In the genomic region with DNA sequence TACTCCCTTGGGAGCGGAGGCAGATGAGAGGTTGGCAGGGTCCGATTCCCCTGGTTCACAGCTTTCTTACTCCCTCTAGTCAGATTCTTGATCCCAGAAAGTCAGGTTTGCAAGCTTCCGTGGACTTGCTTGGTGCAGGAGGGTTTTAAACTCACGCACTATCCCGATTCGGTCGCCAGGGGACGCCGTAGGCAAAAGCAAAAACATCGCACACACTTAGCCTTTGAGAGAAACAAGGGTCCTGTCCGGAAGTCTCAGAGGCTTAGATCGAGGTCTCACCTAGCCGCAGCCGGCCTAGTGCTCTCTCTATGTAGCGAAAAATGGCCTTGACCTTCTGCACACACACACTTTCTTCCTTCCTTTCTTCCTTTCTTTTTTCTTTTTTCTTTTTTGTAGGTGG, we compare ENCODE assay signal across 8 mouse cellular contexts. TPM values are rescaled to one million over a fixed set of nuclear protein-coding genes. Genes with fewer than 3 reads are reported as not detected.
DNase-seq lines count a peak whose midpoint lies in the region; ATAC-seq and TF ChIP-seq lines count a peak whose summit lies in the region.

No protein-coding gene starts in this region.

- no peak for TF ChIP-seq POLR2A in CH12.LX (IDR thresholded peaks at IDR 0.05; ENCODE audit: low read depth, low read length)
- TF ChIP-seq POLR2A in bone marrow, adult 2 months (IDR thresholded peaks at IDR 0.05; ENCODE audit: borderline replicate concordance, control insufficient read depth, low read depth, low read length): no peak

- H3K27ac ChIP-seq in kidney, embryonic 16.5 days (ENCODE audit: low read length): no peak overlapping the region
- no peak overlapping the region for H3K27ac ChIP-seq in CH12.LX (ENCODE audit: insufficient read depth, low read depth)
- no peak overlapping the region for H3K27ac ChIP-seq in bone marrow, adult 2 months (ENCODE audit: control insufficient read depth, insufficient read depth, low read depth, low read length, poor library complexity)
- no peak overlapping the region for H3K27ac ChIP-seq in forebrain, embryonic 16.5 days (ENCODE audit: low read length)

- H3K4me1 ChIP-seq in kidney, embryonic 16.5 days (ENCODE audit: insufficient read depth, low read length): peaks cover 11% of the 10 kb centered on the region
- H3K4me1 ChIP-seq in CH12.LX (ENCODE audit: control insufficient read depth in 1 of 2, insufficient read depth in 2 of 2): peaks cover 10 to 20% of the 10 kb centered on the region in 2 experiments
- H3K4me1 ChIP-seq in bone marrow, adult 2 months (ENCODE audit: control insufficient read depth, insufficient read depth, low read length): no peaks in the 10 kb centered on the region
- peaks cover 13% of the 10 kb centered on the region for H3K4me1 ChIP-seq in forebrain, embryonic 16.5 days (replicated peaks; ENCODE audit: control insufficient read depth, insufficient read depth, low read length)

- ATAC-seq in kidney, embryonic 16.5 days (ENCODE audit: low FRiP score, low TSS enrichment): no peak
- peak; percentile 46 for ATAC-seq in forebrain, embryonic 16.5 days
- peak; percentile 53 for ATAC-seq in megakaryocyte-erythroid progenitor cell, adult 5-6 weeks (replicated peaks; ENCODE audit: low FRiP score, low TSS enrichment, poor library complexity, severe bottlenecking)

- peak; percentile 90 to 99 for TF ChIP-seq CTCF in CH12.LX (conservative IDR thresholded peaks at IDR 0.05 in 1 of 2, IDR thresholded peaks at IDR 0.05 in 1 of 2; ENCODE audit: low read depth in 2 of 2, low read length in 2 of 2)
- peak; percentile 95 for TF ChIP-seq CTCF in bone marrow, adult 2 months (IDR thresholded peaks at IDR 0.05; ENCODE audit: control insufficient read depth, insufficient read depth, low read length)

- DNase-seq in kidney, adult 11 months: peak; percentile 52
- peak; percentile 77 for DNase-seq in CH12.LX (ENCODE audit: extremely low read depth)
- DNase-seq in kidney, postnatal 25 days: peak; percentile 69
- peak; percentile 76 for DNase-seq in thymus, postnatal 14 days

- no peaks in the 10 kb centered on the region for H3K36me3 ChIP-seq in kidney, embryonic 16.5 days (ENCODE audit: insufficient read depth, low read length)
- no peaks in the 10 kb centered on the region for H3K36me3 ChIP-seq in CH12.LX (replicated peaks in 1 of 2; ENCODE audit: control insufficient read depth in 1 of 2, insufficient read depth in 1 of 2, low read length in 1 of 2)
- no peaks in the 10 kb centered on the region for H3K36me3 ChIP-seq in forebrain, embryonic 16.5 days (ENCODE audit: control insufficient read depth, insufficient read depth)

- peaks cover 6% of the 10 kb centered on the region; the same call in 1 of the 2 replicates for H3K9me3 ChIP-seq in kidney, embryonic 16.5 days (ENCODE audit: low read length)
- peaks cover 16% of the 10 kb centered on the region for H3K9me3 ChIP-seq in CH12.LX (replicated peaks; ENCODE audit: low read length)
- no peaks in the 10 kb centered on the region for H3K9me3 ChIP-seq in forebrain, embryonic 16.5 days (ENCODE audit: control insufficient read depth, low read length)

- H3K79me2 ChIP-seq in CH12.LX (replicated peaks; ENCODE audit: control insufficient read depth, extremely low read depth, insufficient read depth, poor library complexity, severe bottlenecking): no peaks in the 10 kb centered on the region

- H3K4me3 ChIP-seq in kidney, embryonic 16.5 days (ENCODE audit: low read length): no peak overlapping the region
- no peak overlapping the region for H3K4me3 ChIP-seq in CH12.LX (replicated peaks in 1 of 3; ENCODE audit: low read depth in 2 of 3, low read length in 2 of 3, poor library complexity in 1 of 3)
- H3K4me3 ChIP-seq in bone marrow, adult 2 months (replicated peaks; ENCODE audit: control insufficient read depth, low read depth, low read length): no peak overlapping the region
- H3K4me3 ChIP-seq in forebrain, embryonic 16.5 days (replicated peaks; ENCODE audit: low read length): no peak overlapping the region

- H3K9ac ChIP-seq in kidney, embryonic 16.5 days (replicated peaks; ENCODE audit: low read length): no peak overlapping the region
- H3K9ac ChIP-seq in CH12.LX (ENCODE audit: insufficient read depth, low read depth): no peak overlapping the region
- no peak overlapping the region for H3K9ac ChIP-seq in forebrain, embryonic 16.5 days (replicated peaks; ENCODE audit: low read depth, low read length)

- no peak for TF ChIP-seq EP300 in CH12.LX (IDR thresholded peaks at IDR 0.05; ENCODE audit: low read length)

- H3K4me2 ChIP-seq in kidney, embryonic 16.5 days (replicated peaks; ENCODE audit: low read depth, low read length): no peak overlapping the region
- no peak overlapping the region for H3K4me2 ChIP-seq in CH12.LX (ENCODE audit: insufficient read depth, low read depth, poor library complexity, severe bottlenecking)
- H3K4me2 ChIP-seq in forebrain, embryonic 16.5 days (ENCODE audit: low read length): no peak overlapping the region

- dilution Hi-C loops in CH12.LX (cut with MboI; ENCODE audit: extremely low pct_ligation_motif_present, extremely low pct_unique_long_range_greater_than_20kb, low sequenced_read_pairs): no loop called here

- in situ Hi-C loops in CH12.LX (cut with MboI; ENCODE audit: low pct_ligation_motif_present, low pct_unique_long_range_greater_than_20kb, low sequenced_read_pairs): loop anchor here (5.0 kb wide), 1 partner anchor 71 kb away; no protein-coding TSS in a partner anchor

- H3K27me3 ChIP-seq in kidney, embryonic 16.5 days (ENCODE audit: insufficient read depth, low read length): peaks cover 49% of the 10 kb centered on the region
- peaks cover 20% of the 10 kb centered on the region for H3K27me3 ChIP-seq in CH12.LX (replicated peaks)
- peaks cover 59% of the 10 kb centered on the region for H3K27me3 ChIP-seq in forebrain, embryonic 16.5 days (replicated peaks; ENCODE audit: control insufficient read depth, insufficient read depth, low read length)

- peak; percentile 99 for TF ChIP-seq RAD21 in CH12.LX (IDR thresholded peaks at IDR 0.05; ENCODE audit: low read depth, low read length)

- WGBS in kidney, embryonic 16.5 days: 2% methylated on average over 15 of the region's 15 CpGs
- WGBS in bone marrow, adult 2 months: 3% methylated on average over 15 of the region's 15 CpGs
- 3% methylated on average over 15 of the region's 15 CpGs for WGBS in forebrain, embryonic 16.5 days

RNA-seq across cellular contexts. Expression of a gene that starts 2.7 kb away (rescaled TPM):
- polyA plus RNA-seq in kidney, embryonic 16.5 days (2015; fragmentation: Nextera tagmentation; extraction: Ambion mirVana): 16.3 and 16.7 TPM in 2 replicates
- total RNA-seq in CH12.LX (2012; rRNA removed) (0.21 and 0.51 TPM in 2 replicates), CH12.LX (2014; rRNA removed) (not detected in 2 replicates)
- not detected in 2 replicates for polyA plus RNA-seq in CH12.LX (2012; ENCODE audit: insufficient read length, low read depth)
- 0.81 and 2.5 TPM in 2 replicates for polyA plus RNA-seq in bone marrow, adult 2 months (2011; ENCODE audit: insufficient read depth, insufficient read length, low replicate concordance, missing spikeins)
- 0.15 and 0.16 TPM in 2 replicates for polyA plus RNA-seq in forebrain, embryonic 16.5 days (2015; fragmentation: Nextera tagmentation; extraction: Ambion mirVana)
- total RNA-seq in megakaryocyte-erythroid progenitor cell, adult 5-6 weeks (2014; fragmentation: Nextera tagmentation): not detected in 2 replicates
- not detected in 2 replicates for total RNA-seq in megakaryocyte-erythroid progenitor cell, adult 5-6 weeks (2017)

RNA-seq across cellular contexts. Expression of a gene that starts 5.0 kb away (rescaled TPM):
- 0.24 and 0.31 TPM in 2 replicates for polyA plus RNA-seq in kidney, embryonic 16.5 days (2015; fragmentation: Nextera tagmentation; extraction: Ambion mirVana)
- total RNA-seq in CH12.LX (2012; rRNA removed): 0.04 TPM in 1 of 2 replicates, not detected in the other
- total RNA-seq in CH12.LX (2014; rRNA removed): not detected in 2 replicates
- polyA plus RNA-seq in CH12.LX (2012; ENCODE audit: insufficient read length, low read depth): 0.08 TPM in 1 of 2 replicates, not detected in the other
- polyA plus RNA-seq in bone marrow, adult 2 months (2011; ENCODE audit: insufficient read depth, insufficient read length, low replicate concordance, missing spikeins): not detected in 2 replicates
- not detected in 2 replicates for polyA plus RNA-seq in forebrain, embryonic 16.5 days (2015; fragmentation: Nextera tagmentation; extraction: Ambion mirVana)
- not detected in 2 replicates for total RNA-seq in megakaryocyte-erythroid progenitor cell, adult 5-6 weeks (2014; fragmentation: Nextera tagmentation)
- not detected in 2 replicates for total RNA-seq in megakaryocyte-erythroid progenitor cell, adult 5-6 weeks (2017)

RNA-seq across cellular contexts. Expression of a gene that starts 7.3 kb away (rescaled TPM):
- polyA plus RNA-seq in kidney, embryonic 16.5 days (2015; fragmentation: Nextera tagmentation; extraction: Ambion mirVana): 49.8 and 56.2 TPM in 2 replicates
- 2.7 and 4.0 TPM in 2 replicates for total RNA-seq in CH12.LX (2012; rRNA removed)
- 1.8 and 2.3 TPM in 2 replicates for total RNA-seq in CH12.LX (2014; rRNA removed)
- 2.3 and 2.4 TPM in 2 replicates for polyA plus RNA-seq in CH12.LX (2012; ENCODE audit: insufficient read length, low read depth)
- 11.2 and 12.6 TPM in 2 replicates for polyA plus RNA-seq in bone marrow, adult 2 months (2011; ENCODE audit: insufficient read depth, insufficient read length, low replicate concordance, missing spikeins)
- 74.6 and 75.9 TPM in 2 replicates for polyA plus RNA-seq in forebrain, embryonic 16.5 days (2015; fragmentation: Nextera tagmentation; extraction: Ambion mirVana)
- total RNA-seq in megakaryocyte-erythroid progenitor cell, adult 5-6 weeks (2014; fragmentation: Nextera tagmentation): 3.0 and 6.3 TPM in 2 replicates
- total RNA-seq in megakaryocyte-erythroid progenitor cell, adult 5-6 weeks (2017): 0.95 and 3.1 TPM in 2 replicates

RNA-seq across cellular contexts. Expression of a gene that starts 18.7 kb away (rescaled TPM):
- polyA plus RNA-seq in kidney, embryonic 16.5 days (2015; fragmentation: Nextera tagmentation; extraction: Ambion mirVana): 114 and 118 TPM in 2 replicates
- 113 and 128 TPM in 2 replicates for total RNA-seq in CH12.LX (2012; rRNA removed)
- total RNA-seq in CH12.LX (2014; rRNA removed): 149 and 157 TPM in 2 replicates
- 80.5 and 82.1 TPM in 2 replicates for polyA plus RNA-seq in CH12.LX (2012; ENCODE audit: insufficient read length, low read depth)
- 23.8 and 47.7 TPM in 2 replicates for polyA plus RNA-seq in bone marrow, adult 2 months (2011; ENCODE audit: insufficient read depth, insufficient read length, low replicate concordance, missing spikeins)
- polyA plus RNA-seq in forebrain, embryonic 16.5 days (2015; fragmentation: Nextera tagmentation; extraction: Ambion mirVana): 52.8 and 65.3 TPM in 2 replicates
- 19.9 and 24.4 TPM in 2 replicates for total RNA-seq in megakaryocyte-erythroid progenitor cell, adult 5-6 weeks (2014; fragmentation: Nextera tagmentation)
- total RNA-seq in megakaryocyte-erythroid progenitor cell, adult 5-6 weeks (2017): 23.9 and 31.7 TPM in 2 replicates

RNA-seq across cellular contexts. Expression of a gene that starts 24.1 kb away (rescaled TPM):
- polyA plus RNA-seq in kidney, embryonic 16.5 days (2015; fragmentation: Nextera tagmentation; extraction: Ambion mirVana): 53.6 and 55.6 TPM in 2 replicates
- 404 and 424 TPM in 2 replicates for total RNA-seq in CH12.LX (2012; rRNA removed)
- total RNA-seq in CH12.LX (2014; rRNA removed): 304 and 321 TPM in 2 replicates
- 214 and 243 TPM in 2 replicates for polyA plus RNA-seq in CH12.LX (2012; ENCODE audit: insufficient read length, low read depth)
- 58.9 and 103 TPM in 2 replicates for polyA plus RNA-seq in bone marrow, adult 2 months (2011; ENCODE audit: insufficient read depth, insufficient read length, low replicate concordance, missing spikeins)
- 4.7 and 7.5 TPM in 2 replicates for polyA plus RNA-seq in forebrain, embryonic 16.5 days (2015; fragmentation: Nextera tagmentation; extraction: Ambion mirVana)
- total RNA-seq in megakaryocyte-erythroid progenitor cell, adult 5-6 weeks (2014; fragmentation: Nextera tagmentation): 31.1 and 46.7 TPM in 2 replicates
- 34.9 and 90.9 TPM in 2 replicates for total RNA-seq in megakaryocyte-erythroid progenitor cell, adult 5-6 weeks (2017)
